Mouse (Mus musculus) heart, postnatal 25 days (tissue): ENCODE measurements at regions not wholly inside any gene's neighbourhood (a gene's known extent, or its start where the extent isn't known, plus 50 kb on each side); places are given as distances from the start of the nearest gene placed in this dataset.
"Not testable (repeated sequence)": the region's sequence is repeated elsewhere in the genome, so short reads cannot be mapped to it uniquely, and the experiment has no call there.

ENCODE experiments used
- DNase-seq: peaks from one replicate; pipeline ENCODE4 v3.0.0; 2022; ENCODE audit warnings: low spot score
- intact Hi-C: fragments of 180-260 bp; cut with DNase I; formaldehyde crosslinking; loops from one replicate; pipeline ENCODE4 v1.15.1; 2025

GRCm38 (mm10) chr1:160843671-160844070 is 50.7 kb upstream of the Rabgap1l start:
- no peak for DNase-seq
- intact Hi-C loops = no loop called here

- not testable (repeated sequence) for DNase-seq
- intact Hi-C loops = loop anchor here (5.0 kb wide), 1 partner anchor 102 kb away; no protein-coding TSS in a partner anchor
Observed at GRCm38 (mm10) chr1:160844709-160845108, 51.7 kb upstream of the Rabgap1l start.

- no peak for DNase-seq
- intact Hi-C loops = no loop called here
Observed at GRCm38 (mm10) chr1:160850674-160851073, 55.5 kb upstream of the Rc3h1 start.

GRCm38 (mm10) chr1:160854410-160854809 is 51.8 kb upstream of the Rc3h1 start:
- intact Hi-C loops = no loop called here
- DNase-seq = no peak

GRCm38 (mm10) chr1:160855411-160855810 is 50.8 kb upstream of the Rc3h1 start:
- intact Hi-C loops = no loop called here
- DNase-seq = no peak

GRCm38 (mm10) chr1:160855926-160856620 is 50.1 kb upstream of the Rc3h1 start:
- intact Hi-C loops = loop anchor here (2.0 kb wide), 1 partner anchor 79 kb away; no protein-coding TSS in a partner anchor
- DNase-seq = no peak
